Mouse (Mus musculus): ENCODE measurements around the gene Zfp445. TPM values are rescaled to one million over a fixed set of nuclear protein-coding genes. Genes with fewer than 3 reads are reported as not detected.

Gene Zfp445
- total RNA-seq, 2 experiments from 2014 or later, result 46.6 to 60.7 TPM

DNA sequence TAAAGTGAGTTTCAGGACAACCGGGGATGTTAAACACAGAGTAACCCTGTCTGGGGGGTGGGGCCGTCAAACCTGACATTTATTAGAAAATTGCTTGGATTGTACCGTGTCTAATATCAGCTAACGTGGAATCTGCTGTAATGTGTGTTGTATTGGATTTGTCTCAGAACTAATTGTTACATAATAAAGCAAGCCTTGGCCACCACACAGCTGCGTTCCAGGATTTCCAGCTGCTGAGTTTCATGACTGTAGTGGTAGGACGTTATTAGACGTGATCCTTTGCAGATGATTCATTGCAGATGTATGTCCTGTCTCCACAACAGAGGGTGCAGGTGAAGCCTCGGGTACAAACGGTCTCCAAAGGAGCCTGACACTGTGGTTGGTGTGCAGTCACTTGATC is 29.7 kb downstream of the Zfp445 start:
- DNase-seq, result no peak

DNA sequence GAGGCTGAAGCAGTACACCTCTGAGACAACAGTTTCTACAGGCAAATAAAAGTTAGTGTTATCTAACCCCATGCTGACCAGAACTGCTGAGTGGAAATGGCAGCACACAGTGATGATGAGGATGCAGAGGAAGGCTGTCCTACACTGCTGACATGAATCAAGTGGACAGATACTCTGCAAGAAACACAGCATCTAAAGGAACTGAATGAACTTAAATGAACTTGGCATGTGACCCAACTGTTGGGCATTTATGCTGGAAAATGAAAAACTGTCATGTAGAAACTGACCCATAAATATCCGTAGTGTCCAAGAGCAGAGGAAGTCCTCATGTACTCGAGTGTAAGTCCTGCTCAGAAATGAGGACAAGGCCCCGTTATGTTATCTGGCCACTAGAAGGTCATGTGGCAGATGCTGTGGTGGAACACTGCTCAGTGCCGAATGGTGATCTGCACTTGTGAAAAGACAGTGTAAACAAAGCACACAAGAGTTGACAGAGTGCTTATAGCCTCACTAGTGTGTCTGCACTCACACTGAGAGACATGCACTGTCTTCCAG is 35.9 kb downstream of the Zfp445 start:
- DNase-seq, result no peak

DNA sequence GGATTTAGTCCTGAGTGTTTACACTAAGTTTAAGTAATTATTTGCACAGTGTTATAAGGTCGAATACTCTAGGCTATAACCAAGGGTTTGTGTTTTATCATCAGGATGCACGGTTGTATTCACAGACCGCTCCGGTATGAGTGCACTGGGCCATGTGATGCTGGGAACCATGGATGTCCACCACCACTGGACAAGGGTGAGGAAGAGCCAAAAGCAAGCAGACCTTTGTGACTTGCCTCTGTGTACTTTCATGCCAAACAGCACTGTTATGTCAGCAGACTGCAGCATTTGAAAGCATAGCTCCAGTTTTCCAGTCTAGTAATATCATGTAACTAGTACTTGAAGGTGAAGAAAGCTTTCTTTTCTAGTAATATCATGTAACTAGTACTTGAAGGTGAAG is 39.1 kb downstream of the Zfp445 start:
- DNase-seq, result no peak

DNA sequence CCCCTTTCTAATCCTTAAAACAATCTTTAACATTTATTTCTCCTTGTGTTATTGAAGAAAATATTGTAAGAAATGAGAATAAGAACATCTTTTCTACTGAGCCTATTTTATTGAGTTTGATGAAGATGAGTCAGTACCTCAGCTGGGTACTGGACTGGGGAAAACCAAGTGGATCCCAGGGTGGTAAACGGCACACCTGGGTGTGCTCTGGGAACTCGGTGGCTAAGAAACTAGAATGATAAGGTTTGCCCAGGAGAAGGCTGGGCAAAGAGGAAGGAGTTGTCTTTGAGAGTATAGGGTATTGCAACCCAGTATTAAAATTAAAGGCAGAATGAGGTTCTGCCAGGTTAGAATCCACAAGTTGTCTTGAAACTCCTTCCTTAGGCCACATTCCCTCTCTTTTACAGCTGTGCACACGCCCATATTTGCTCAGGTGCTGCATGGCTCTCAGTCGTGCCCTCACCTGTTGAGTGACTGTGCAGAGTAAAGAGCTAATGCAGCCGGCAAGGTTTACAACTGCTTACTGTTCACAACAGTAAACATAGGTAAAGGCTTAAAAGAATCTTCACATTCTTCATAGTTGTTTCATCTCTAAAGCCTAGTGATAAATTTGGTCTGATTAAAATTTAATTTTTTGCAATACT is 42.3 kb downstream of the Zfp445 start:
- no peak for DNase-seq

DNA sequence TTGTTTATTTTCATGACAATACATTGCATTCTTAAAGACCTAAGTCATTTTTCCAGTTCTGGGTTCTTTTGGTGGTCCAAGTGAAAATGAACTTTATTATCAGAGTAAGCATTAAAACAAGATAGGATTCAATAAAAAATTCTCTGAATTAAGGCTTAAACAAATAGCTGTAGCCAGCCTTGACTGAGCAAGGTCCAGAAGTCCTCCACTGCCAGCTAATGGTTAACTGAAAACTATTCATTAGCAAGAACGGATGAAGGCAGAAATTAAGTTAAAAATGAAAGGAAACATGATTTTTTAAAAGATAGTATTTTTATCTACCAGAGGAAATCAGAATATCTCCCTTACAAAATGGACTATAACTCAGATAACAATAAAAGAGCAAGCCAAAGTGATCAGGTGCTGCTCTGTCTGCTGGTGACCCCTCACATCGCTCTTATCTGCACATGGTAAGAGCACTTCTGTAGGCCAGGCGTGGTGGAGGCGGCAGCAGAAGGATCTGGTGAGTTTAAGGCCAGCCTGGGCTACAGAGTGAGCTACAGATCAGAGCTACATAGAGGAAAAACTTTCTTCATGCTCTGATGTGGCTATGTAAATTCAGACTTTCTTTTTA is 50.5 kb downstream of the Zfp445 start:
- no peak for DNase-seq

DNA sequence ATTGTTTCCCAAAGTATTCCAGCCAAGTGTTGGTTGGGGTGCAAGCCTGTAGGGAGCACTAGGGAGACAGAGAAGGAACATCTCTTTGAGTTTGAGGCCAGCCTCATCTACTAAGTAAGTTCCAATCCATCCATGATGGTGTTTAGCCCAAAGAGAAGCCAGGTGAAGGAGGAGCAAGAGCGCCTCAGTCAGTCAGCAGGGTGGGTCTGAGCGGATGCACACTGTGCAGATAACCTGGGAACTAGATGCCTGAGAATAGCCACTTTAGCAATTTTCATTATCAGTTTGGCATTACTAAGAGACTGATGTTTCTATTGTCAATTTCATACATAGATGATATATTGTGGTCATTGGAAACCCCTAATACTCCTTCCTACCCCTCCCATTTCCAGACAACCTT is 51.0 kb downstream of the Zfp445 start:
- no peak for DNase-seq

DNA sequence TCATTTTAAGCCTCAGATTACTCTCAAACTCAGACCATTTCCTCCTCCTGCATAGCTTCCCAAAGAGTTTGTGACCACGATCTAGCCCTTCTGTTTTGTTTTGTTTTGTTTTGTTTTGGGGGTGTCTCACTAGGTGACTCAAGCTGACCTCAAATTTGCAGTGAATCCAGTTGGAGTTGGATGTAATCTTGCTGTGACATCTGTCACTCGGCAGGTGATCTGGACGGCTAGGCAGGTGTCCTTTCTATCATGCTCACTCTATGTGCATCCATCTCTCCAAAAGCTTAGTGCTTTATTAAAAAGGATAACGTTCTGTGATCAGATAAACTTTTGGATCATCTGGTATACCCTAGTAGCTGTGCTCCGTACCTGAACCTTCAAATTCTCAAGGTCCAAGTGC is 53.4 kb downstream of the Zfp445 start:
- DNase-seq, result no peak

DNA sequence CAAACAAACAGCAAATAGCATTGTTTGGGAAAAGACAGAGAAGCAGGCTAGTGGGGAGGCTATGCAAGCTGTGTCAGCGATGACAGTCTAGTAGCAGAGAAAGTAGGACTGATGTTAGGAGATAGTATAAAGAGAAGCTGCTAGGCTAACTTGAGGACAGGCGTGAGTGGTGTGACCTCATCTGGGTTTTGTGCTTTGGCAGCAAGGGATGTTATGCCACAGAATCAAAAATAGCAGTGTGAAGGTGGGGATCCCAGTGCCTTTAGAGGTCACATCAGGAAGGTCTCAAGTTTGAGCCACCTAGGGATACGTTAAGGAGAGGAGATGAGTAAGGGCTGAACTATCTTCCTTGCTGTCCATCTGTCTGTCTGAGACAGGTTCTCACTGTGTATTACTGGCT is 55.6 kb downstream of the Zfp445 start:
- DNase-seq, result no peak

DNA sequence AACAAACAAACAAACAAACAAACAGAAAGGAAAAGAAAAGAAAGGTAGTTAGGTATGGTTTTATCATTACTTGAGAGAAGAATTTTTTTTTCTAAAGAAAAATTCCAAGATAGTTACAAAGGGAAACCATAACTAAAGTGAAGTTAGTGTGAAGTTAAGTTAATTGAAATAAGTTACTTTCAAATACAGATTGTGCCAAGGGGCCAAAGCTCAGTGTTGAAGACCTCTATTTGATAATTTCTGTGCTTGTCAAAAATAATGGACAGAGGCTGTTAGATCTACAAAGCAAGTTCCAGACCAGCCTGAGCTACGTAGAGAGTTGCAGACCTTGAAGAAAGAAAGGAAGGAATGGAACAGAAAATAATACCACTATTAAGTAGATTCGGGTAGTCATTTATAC is 58.6 kb downstream of the Zfp445 start:
- no peak for DNase-seq

DNA sequence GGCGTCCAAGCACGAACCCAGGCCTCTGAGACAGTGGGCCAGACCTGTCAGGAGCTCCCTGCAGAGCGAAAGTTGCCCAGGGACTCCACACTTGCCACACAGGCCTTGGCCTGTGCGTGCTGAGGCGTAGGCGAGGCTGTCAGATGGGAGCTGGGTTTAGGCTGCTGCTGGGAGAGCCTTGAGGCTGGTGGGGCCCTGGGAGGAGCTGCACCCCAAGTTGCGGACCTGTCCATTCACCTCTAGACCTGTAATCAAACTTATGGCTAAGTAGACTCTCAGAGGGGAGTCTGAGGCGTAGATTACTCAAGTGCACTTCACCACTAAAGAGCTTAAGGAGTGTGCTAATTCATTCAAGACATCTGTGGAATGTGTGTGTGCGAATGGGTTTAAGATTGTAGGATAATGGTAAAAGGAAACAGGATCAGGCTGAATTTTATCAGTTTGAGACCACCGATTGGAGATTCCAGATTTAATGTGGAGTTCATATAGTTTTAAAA is 59.9 kb downstream of the Zfp445 start:
- no peak for DNase-seq

DNA sequence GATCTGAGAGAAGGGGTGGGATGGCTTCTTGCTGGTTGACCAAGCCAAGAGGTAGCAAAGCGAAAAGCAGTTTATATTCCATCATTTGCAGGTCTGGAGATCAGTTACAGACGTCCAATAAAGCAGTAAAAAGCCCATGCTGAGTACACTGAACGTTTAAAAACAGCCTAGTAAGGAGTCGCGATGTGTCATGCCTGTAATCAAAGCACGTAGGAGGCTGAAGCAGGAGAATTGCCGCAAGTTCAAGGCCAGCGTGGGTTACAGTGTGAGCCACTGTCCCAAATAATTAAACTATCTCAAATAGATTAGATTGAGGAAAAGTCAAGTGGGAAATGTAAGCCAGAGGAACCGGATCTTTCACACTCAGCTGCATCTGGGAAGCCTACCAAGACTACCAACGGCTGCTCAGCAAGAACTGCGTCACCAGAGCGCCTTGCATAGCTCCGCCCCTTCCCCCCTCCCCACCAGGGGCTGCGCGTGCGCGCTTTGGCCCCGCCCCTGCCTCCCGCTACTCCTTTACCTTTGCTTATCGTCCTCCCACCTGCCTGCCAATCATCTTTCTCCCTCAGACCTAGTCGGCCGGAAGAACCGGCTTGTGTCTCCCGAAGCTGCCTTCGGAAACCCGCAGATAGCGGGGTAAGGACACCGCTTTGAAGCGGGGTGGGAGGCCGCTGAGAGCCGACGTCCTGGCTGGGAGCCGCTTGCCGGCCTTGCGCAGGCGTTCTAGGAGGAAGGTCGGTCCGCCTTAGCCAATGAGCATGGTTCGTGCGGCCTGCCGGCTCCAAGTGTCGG is 60.6 kb downstream of the Zfp445 start, which contains the start of gene Tcaim:
Gene Tcaim (plus strand): TSS at position 487 of the 792 bp plus-strand sequence.
- DNase-seq, result peak; percentile 90

Other genes with a start within 250 kb of the Zfp445 start
- not detected for gene Topaz1, start 118.7 kb downstream of the Zfp445 start, total RNA-seq (2021)
- 10 to 100 TPM; 21.9 to 25.0 TPM for gene Tcaim, start 60.5 kb downstream of the Zfp445 start, total RNA-seq (2021)
- not detected for gene Gm35549, start 22.0 kb downstream of the Zfp445 start, total RNA-seq (2021)
- 1 to 10 TPM; 4.9 to 6.1 TPM for gene Zkscan7, start 19.7 kb upstream of the Zfp445 start, total RNA-seq (2021)
- 1 to 10 TPM; 4.6 to 6.3 TPM for gene Zfp105, start 57.1 kb upstream of the Zfp445 start, total RNA-seq (2021)
- 10 to 100 TPM; 14.6 to 15.6 TPM for gene 1110059G10Rik, start 85.0 kb upstream of the Zfp445 start, total RNA-seq (2021)
- gene Kif15, start 85.0 kb upstream of the Zfp445 start, total RNA-seq (2021), result 1 to 10 TPM; 7.9 to 8.1 TPM
- 10 to 100 TPM; 12.8 to 12.9 TPM for gene Tmem42, start 155.3 kb upstream of the Zfp445 start, total RNA-seq (2021)
- gene Tgm4, start 168.7 kb upstream of the Zfp445 start, total RNA-seq (2021), result under 1 TPM; 0.38 to 0.49 TPM
- gene Zdhhc3, start 247.2 kb upstream of the Zfp445 start, total RNA-seq (2021), result 10 to 100 TPM; 43.3 to 46.9 TPM
- gene Exosc7, start 247.2 kb upstream of the Zfp445 start, total RNA-seq (2021), result 10 to 100 TPM; 18.7 to 24.0 TPM